Mouse (Mus musculus) c-Kit-positive CD71-negative TER-119-negative erythroid progenitor cells, embryonic 14.5 days (primary cell): ENCODE data around the gene Scaf8.
A peak's percentile ranks its signal among the peaks of the same experiment; 100 is the strongest.
"Not testable (repeated sequence)": the region's sequence is repeated elsewhere in the genome, so short reads cannot be mapped to it uniquely, and the experiment has no call there.

Experiments
- DNase-seq: peaks from one replicate; pipeline ENCODE4 v3.0.0-alpha.2; 2013; ENCODE audit warnings: low read depth

Gene Scaf8

DNA sequence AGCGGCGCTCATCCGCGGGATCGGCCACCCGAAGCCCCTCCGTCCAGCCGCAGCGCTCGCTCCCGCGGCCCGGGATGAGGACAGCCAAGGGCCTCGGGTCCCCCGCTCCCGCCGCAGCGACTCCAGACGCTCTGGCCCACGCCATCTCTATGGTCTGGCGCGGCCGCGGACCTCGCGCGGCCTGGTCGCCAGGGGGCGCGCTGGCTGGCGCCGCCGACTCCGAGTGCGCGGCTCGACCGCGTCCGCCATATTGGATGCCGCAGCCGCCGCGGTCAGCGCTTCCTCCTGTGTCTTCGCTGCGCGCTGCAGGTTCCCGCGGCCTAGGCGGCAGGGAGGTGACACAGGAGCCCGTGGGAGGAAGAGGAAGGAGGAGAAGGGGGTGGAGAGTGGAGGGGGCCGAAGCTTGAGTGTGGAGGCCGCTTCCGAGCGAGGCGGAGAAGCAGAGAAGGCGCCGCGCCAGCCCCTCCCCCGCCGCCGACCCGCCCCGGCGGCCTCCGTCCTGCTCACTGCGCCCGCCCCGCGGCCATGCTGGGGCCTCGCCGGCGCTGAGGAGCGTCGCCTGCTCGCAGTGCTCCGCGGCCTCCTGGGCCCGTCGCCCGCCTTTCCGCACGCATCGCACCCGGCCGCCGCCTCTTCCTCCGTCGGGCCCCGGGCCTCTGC is at the start of gene Scaf8:
Gene Scaf8, plus strand, starts transcription at position 253 of the 660 bp plus-strand sequence.
- DNase-seq: peak; percentile 77

DNA sequence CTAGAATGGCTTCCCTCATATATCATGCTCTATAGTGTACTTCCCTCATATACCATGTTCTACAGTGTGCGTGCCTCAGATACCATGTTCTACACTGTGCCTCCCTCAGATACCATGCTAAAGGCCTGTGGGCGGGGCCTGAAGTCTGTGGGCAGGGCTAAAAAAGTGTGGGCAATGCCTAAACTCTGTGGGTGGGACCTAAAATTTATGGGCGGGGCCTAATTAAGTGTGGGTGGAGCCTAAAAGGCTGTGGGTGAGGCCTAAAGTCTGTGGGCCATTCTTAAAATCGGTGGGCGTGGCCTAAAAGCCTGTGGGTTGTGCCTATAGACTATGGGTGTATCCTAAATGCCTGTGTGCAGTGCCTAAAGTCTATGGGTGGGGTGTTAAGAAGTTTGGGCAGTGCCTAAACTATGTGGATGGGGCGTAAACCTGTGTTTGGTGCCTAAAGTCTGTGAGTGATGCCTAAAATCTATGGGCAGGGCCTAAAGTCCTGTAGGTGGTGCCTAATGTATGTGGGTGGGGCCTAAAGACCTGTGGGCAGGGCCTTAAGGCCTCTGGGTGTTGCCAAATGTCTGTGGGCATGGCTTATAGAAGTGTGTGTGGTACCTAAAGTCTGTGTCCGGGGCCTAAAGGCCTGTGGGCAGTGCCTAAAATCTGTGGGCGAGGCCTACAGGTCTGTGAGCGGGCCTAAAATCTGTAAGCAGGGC is 39.5 kb upstream of the Scaf8 start:
- DNase-seq: no peak

DNA sequence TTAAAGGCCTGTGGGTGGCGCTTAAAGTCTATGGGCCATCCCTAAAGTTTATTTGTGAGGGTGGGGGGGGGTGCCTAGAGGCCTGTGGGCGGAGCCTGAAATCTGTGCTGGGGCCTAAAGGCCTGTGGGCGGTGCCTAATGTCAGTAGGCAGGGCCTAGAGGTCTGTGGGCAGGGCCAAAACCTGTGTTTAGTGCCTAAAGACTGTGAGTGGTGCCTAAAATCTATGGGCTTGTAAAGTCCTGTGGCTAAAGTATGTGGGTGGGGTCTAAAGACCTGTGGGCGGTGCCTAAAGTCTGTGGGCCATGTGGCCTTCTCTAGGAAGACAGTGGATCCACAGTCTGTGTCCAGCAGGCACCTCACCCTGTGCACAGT is 38.9 kb upstream of the Scaf8 start:
- DNase-seq: no peak

DNA sequence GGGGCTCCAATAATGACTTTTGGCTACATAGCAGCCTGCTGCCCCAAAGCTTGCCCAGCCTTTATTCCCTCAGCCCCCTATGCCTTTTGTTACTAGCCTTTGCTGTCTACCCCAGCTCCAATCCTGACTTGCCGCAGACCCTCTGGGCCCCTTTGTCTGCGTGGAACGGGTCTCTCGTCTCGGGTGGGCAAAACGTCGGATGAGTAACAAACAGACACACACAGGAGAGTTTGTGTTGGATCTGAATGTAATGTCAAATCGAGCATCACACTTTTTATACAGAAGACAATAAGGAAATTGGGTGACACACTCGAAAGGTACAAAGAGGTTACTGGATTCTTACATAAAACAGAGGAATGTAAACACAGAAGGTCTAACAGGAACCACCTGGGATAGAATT is 36.8 kb upstream of the Scaf8 start:
- DNase-seq: not testable (repeated sequence)

DNA sequence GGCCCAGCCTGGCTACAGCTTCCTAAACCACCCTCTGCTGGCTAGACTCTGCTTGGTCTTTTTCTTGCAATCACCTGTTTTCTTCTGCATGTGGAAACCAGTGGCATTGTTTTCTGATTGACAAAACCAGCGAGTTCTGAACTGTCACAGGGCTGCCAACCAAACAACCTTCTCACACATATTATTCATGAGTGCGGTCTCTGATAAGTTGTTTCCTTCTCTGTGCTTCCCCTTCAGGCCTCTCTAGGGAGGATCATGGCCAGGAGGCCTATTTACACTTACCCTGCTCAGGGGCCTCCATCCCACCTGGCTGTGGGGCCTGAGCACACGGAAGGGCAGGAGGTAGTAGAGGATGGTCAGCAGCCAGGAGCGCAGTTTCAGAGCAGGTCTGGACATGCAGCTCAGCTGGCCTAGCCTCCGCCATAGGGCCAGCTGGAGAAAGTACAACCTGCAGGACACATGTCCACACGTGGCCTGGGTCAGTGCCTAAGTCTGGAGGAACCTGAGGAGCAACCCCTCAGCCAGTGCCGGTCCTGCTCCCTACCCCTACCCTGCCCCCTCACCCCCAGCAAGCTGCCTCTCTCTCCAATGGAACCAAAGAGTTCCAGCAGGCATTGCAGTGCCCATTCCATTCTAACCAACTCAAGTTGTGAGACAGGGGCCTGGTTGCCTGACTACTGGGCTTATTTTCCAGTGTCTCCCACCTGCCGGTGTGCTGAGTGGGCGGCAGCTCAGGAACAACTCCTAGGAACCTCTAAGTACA is 34.0 kb upstream of the Scaf8 start:
- DNase-seq: not testable (repeated sequence)

DNA sequence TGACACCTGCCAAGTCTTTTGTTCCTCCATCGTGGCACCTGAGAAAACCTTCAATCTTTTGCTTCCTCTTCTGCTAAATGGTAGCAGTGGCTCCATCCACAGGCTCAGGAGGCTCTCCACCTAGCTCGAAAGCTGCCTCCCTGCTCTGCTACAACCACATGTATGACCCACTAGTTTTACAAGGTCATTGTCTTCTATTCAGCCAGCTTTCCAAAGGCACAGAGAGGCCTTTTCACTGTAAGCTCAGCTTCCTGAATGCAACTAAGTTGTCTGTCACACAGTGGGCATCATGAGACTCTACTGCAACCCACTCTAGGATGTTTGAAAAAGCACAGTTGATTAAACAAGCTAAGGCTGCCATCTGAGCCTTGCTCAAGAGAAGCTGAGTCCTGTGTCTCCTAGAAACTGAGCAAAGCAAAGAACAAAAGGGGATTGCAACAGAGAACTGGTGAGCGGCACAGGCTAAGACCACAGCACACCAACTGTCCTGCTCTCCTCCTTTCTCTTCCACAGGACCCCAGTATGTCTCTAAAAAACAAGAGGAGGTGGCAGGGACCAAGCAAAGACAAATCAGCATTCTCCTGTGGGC is 33.2 kb upstream of the Scaf8 start:
- not testable (repeated sequence) for DNase-seq

DNA sequence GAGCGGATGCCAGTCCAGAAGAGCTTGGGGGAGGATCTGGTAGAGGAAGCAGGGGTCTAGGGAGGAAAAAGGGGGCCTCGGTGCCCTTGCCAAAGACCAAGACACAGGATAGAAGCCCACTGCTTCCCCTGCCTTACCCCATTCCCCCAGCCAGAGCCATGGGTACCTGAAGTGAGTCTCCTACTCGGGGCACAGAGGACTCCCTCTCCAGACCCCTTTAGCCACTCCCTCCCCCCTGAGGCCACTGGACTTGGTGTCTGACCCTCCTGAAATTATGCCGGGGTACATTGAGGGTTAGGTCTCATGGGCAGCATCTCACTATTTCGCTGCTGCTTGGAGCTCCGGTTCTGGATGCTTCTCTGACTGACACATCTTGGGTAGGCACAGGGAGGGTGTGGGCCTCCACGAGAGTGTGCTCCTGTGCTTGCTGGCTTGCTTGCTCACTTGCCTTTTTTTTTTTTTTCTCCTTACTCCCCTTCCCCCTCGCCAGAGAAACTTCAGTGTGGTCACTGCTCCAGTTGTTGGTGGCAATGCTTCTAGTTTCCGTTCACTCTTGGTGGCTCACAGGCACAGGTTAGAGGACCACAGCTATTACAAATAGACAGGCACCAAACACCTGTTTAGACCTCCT is 32.5 kb upstream of the Scaf8 start:
- not testable (repeated sequence) for DNase-seq

DNA sequence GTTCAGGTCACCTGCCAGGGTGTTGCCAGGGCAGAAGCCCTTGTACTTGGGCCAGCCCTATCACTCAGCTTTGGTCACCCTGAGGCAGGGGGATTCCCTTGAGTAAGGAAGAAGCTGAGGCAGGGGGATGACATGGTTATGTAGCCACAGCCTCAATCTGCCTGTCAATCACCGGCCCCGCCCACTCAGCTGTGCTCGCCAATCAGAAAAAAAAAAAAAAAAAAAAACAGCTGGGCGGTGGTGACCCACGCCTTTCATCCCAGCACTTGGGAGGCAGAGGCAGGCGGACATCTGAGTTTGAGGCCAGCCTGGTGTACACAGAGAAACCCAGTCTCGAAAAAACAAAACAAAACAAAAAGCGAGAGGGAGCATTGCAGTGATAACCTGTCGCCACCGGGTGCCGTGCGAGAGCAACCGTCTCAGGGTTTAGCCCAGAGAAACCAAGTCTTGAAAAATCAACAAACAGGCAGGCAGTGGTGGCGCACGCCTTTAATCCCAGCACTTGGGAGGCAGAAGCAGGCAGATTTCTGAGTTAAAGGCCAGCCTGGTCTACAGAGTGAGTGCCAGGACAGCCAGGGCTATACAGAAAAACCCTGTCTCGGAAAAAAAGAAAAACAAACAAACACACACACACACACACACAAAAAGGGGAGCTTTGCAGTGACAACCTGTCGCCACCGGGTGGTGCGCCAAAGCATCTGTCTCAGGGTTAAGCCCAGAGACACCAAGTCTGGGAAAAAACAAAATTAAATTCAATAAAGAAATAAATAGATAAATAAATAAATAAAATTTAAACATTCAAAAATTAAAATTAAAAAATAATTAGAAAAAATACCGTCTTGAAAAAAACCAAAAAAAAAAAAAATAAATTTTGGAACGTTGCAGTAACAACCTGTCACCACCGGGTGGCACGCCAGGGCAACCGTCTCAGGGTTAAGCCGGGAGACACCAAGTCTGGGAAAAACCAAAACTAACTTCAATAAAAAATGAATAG is 31.7 kb upstream of the Scaf8 start:
- DNase-seq: not testable (repeated sequence)

DNA sequence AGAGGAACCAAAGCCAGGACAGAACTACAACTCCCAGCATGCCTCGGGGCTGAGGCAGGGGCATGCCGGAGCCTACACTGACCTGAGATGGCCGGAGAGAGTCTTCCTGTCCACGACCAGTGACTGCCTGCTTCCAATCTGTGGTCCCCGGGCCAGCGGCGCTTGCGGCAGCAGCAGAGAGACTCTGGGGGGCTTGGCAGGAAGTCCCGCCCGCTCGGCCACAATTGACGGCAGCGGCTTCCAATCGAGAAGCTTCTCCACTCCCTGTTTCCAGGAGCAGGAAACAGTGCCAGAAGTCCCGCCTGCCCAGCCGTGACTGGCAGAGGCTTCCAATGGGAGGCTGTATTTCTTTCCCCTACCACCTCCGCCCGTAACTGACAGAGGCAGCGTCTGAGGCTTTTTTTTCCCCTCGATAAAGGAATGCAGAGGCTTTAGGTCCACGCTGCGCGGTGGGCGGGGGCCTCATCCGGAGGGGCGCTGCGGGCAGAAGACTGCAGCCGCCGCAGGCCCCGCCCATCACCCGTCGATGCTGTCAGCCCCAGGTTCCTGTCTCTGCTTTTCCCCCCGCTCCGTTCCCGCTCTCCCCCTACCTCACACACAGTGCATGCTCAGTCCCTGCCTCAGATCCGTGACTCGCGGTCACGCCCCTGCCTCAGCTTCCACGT is 30.8 kb upstream of the Scaf8 start:
- DNase-seq: peak; percentile 80

DNA sequence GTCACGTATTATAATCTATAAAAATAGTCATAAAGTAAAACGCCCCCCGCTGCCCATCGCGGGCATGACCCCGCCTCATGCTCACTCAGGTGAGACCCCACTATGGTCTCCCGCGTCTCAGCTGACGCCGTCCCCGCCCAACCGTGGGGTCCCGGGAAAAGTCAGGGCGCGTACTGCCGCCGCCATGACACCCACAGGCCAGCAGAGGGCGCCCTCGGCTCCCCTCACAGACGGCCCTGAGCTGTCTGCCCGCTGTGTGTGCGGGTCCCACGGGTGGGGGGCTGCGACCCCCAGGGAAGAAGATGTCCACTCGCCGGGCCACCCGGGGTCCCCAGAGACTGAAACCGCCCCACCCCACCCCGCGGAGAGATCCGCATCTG is 30.2 kb upstream of the Scaf8 start:
- no peak for DNase-seq

DNA sequence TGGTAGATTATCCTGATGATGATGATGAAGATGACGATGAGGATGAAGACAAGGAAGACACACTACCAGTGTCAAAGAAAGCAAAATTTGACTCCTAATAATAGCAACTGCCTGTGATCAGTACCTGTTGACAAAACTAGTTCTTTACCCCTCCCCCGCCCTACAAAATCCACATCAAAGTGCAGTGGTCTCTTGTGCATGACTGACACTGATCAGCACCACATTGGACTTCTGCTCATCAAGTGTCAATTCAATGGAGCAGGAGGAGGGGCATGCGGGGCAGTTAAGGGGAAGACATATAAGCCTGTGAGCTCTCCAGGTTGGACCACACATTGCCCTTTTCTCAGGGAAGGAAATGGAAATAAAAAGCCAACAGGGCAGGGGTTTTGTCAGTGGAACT is 29.6 kb upstream of the Scaf8 start:
- DNase-seq: no peak

DNA sequence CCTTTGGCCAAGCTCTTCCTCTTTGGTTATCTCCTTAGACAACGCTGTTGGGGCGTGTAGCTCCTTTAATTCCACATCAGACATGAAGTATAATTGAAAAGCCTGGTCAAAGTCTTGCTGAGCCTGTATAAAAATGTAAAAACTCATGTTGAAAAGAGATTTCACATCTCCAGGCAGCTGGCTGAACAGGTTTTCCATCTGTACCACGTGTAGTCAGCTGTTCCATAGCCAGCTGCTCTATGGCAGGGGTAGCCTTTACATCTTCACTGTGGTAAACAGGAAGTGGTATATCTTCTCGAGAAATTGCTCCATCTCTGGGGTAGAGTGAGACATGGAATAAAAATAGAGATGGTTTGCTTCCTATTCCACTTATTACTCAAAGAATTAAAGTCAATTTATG is 22.1 kb upstream of the Scaf8 start:
- DNase-seq: no peak

DNA sequence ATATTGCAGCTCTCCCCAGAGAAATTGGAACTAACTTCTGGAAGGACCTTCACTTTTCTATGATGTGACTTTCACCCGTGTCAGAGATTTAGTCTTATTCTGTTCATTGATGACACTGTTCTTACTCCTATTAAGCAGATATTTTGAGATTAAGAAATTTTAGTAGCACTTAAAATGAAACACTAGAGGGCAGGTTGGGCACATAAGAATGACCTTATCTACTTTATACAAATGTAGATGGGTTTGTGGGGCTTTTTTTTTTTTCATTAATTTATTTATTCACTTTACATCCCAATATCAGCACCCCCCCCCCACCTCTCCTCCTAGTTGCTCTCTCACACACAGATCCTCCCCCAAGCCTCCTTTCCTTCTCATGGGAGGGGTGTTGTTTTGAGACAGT is 15.5 kb upstream of the Scaf8 start:
- DNase-seq: not testable (repeated sequence)

DNA sequence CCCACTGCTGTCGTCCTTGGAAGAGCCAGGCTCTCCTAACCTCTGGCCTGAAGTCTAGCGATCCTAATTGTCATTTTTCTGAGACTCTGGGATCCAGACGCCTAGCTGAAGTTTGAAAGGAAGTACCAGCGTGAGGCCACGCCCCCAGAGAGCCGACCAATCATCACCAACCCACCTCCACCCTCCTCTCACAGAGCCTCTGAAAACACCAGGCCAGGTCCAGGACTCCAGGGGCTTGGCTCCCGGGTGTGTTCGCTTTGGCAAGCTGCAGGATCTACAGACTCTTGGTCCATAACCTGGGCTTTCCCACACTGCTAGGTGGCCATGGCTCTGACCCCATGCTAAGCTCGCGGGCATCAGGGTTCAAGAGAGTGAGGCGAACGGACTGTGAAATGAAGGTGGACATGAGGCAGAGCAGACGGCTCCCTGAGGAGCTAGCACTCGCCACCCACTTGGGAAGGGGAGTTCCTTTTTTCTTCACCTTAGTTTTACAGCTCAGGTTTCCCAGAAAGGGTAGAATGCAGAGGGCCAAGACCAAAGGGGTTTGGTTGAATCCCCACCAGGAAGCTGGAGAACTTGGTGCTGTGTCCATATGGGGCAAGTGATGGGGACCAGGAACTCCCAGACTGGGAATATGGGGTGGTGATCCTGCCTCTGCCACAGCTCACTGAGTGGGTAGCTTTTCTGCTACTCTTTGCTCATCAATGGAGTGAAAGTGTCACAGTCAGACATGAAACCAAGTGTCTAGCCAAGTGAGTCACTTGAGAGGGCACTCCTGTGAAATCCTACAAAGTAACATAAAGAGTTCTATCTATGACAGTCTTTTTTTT is 12.2 kb upstream of the Scaf8 start:
- DNase-seq: no peak

DNA sequence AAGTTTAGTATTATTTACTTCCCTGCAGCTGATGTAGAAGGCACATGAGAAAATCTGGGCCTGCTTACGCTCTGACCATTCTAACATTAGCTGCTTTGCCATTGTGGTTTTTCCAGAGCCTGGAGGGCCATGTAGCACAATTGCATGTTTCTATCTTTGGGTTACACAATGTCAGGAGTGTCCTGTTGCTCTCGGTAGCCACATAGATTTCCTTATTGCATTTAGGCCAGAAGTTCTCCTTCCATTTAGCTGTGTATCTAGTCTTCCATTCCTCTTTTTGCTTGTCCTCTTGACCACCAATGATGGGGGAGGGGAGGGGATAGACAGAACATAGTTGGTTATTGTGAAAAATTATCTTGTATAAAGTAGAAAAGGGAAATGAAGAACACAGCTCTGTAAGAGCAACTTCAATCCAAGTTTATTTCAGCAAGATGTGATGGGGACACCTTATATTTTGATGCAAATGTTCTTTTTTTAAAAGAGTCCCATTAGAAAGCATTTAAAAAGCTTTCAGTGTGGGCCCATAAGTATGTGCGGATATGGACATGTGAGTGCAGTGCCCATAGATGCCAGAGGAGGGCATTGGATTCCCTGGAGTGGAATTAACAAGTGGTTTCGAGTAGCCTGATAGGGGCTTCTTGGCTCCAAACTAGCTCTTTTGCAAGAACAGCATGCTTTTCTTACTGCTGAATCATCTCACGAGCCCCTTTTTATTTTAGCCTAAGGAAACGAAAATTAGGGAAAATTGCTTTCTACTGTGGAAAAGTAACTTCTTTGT is 10.4 kb upstream of the Scaf8 start:
- DNase-seq: no peak

DNA sequence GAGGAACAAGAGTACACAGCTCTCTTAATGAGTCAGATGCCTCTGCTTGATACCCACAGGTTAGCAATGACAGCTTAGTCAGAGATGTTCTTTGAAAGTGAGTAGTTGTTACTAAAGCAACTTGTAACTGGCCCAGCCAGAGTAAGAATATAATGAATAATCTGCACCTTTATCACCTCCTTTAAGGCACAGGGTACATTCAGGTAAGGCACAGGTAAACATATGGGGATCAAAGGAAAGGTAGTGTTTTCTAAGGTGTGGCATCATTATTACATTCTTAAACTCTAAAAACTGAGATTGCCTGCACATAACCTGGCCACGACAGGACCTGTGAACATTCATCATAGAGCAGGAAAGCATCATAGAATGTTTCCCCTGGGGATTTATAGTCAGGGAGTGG is 9.8 kb upstream of the Scaf8 start:
- DNase-seq: no peak

DNA sequence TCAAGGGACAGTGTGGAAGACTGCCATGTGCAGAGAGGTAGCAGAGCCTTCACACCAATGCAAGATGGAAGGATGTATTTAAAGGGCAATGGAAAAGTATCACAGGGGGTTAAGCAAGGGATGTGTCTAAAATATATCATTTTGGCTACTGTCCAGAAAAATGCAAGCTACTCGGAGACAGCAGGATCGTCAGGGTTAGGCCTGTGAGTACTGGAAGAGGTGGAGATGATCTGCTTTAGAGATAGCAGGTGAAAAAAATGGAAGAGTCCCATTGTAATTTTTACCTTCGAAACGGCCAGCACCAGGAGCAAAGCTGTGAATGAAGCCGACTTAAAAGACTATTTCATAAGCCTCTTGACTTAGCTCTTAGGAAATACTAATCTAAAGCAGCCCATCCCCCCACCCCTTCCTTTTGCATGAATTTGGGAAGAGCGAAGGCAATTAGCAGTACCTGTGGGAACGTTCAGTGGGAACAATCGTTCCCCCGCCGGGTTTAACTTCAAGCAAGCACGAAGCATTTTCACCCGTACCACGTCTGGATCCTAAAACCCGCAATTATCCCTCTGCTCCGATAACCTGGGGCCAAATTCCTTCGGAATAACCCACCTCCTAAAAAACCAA is 925 bp upstream of the Scaf8 start:
- DNase-seq: no peak

DNA sequence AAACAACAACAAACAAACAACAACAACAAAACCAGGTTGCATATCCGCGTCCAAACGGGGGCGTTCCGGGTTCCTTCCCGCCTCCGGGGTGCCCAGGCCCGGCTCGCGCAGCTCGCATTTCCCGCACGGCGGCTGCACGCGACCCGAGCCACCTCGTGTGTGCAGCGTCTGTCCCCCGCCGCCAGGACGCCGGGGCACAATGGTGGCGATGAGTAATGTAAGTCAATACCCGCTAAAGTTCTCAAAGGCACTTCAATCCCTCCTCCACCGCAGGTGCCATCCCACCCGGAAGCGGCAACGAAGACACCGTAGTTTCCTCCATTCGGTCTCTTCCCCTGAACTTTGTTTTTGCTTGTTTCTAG is 433 bp upstream of the Scaf8 start:
- DNase-seq: peak; percentile 64
